Mouse (Mus musculus) intestine, embryonic 16.5 days (tissue): ENCODE measurements around the gene Gm4340. TPM values are rescaled to one million over a fixed set of nuclear protein-coding genes. Genes with fewer than 3 reads are reported as not detected.

Source experiments
- ATAC-seq: fragments of 200-750 bp; cut with Nextera tagmentation; 2 replicates; pipeline ENCODE4 v1.8.0; 2017; ENCODE audit warnings: moderate TSS enrichment, moderate library complexity
- H3K27ac ChIP-seq: fragments of 300-500 bp; sonication (generic); 2 replicates; pipeline ENCODE4 v1.5.1; 2014; ENCODE audit warnings: mild to moderate bottlenecking, low read length
- H3K27me3 ChIP-seq: fragments of 300-500 bp; sonication (generic); replicated peaks from 2 replicates; pipeline ENCODE4 v1.6.1; 2014; ENCODE audit warnings: low read length, control low read depth, mixed read lengths; ENCODE audit not compliant: control insufficient read depth, insufficient read depth
- H3K36me3 ChIP-seq: fragments of 300-500 bp; sonication (generic); 2 replicates; pipeline ENCODE4 v1.6.1; 2014; ENCODE audit warnings: low read length, control low read depth; ENCODE audit not compliant: control insufficient read depth, insufficient read depth
- H3K4me1 ChIP-seq: fragments of 300-500 bp; sonication (generic); 2 replicates; pipeline ENCODE4 v1.6.1; 2014; ENCODE audit warnings: low read length, control low read depth, mixed read lengths; ENCODE audit not compliant: control insufficient read depth, insufficient read depth
- H3K4me2 ChIP-seq: fragments of 300-500 bp; sonication (generic); 2 replicates; pipeline ENCODE4 v1.6.1; 2014; ENCODE audit warnings: low read depth, low read length, control low read depth
- H3K4me3 ChIP-seq: fragments of 300-500 bp; sonication (generic); 2 replicates; pipeline ENCODE4 v1.5.1; 2014; ENCODE audit warnings: mild to moderate bottlenecking, low read length
- H3K9ac ChIP-seq: fragments of 300-500 bp; sonication (generic); 2 replicates; pipeline ENCODE4 v1.6.1; 2014; ENCODE audit warnings: low read depth, low read length
- H3K9me3 ChIP-seq: fragments of 300-500 bp; sonication (generic); 2 replicates; pipeline ENCODE4 v1.6.1; 2016; ENCODE audit warnings: low read length, control low read depth; ENCODE audit not compliant: control insufficient read depth
- WGBS: fragments of 180-500 bp; shearing (Covaris S2); extraction: QIAGEN DNeasy Blood & Tissue Kit; methylation state at CpG from one replicate; pipeline ENCODE4 v1.1.7; 2014; 5-methylcytosine and 5-hydroxymethylcytosine counted together
- polyA plus RNA-seq: library from polyadenylated mRNA; unstranded; fragments of >200 nt; fragmentation: Nextera tagmentation; extraction: Ambion mirVana; gene quantifications from 2 replicates; pipeline ENCODE4 v1.2.1, GENCODE M21; 2015

Gm4340 gene
- polyA plus RNA-seq, 1 experiment from 2014 or later = not detected

DNA sequence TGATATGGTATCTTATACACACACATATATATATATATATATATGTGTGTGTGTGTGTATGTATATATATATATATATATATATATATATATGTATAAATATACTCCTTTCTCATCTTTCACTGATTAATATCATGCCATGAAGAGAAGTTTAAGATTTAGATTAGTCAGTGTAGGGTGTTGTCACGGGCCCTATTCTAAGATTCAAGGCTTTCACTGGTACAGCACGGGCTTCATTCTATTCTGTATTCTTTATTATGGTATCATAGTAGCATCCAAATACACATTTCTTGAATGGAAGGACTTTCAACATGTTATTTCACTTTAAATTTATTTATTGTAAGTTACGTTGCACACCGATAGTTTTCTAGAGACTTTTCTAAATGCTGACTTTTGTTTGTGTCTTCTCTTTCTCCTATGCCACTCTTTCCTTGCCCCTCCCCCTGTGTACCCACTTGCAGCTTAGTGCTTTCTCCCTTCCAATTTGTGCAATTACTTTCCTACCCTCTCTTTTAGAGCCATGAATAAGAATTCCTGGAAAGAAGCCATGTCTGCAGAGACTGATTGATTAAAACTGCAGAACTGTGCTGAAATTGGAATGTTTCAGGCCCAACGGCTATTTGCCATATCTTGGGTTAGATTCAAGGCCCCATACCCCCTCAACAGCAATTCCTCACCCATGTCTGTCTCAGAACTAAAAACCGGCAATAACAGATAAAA, 26.6 kb downstream of the Gm4340 start:
- 78% methylated on average over 6 of the region's 6 CpGs for WGBS
- H3K4me3 ChIP-seq = no peak overlapping the region
- no peaks in the 10 kb centered on the region for H3K36me3 ChIP-seq
- H3K9me3 ChIP-seq = no peaks in the 10 kb centered on the region
- no peaks in the 10 kb centered on the region for H3K27me3 ChIP-seq
- H3K9ac ChIP-seq = no peak overlapping the region
- no peak overlapping the region for H3K27ac ChIP-seq
- H3K4me1 ChIP-seq = no peaks in the 10 kb centered on the region
- no peak for ATAC-seq
- no peak overlapping the region for H3K4me2 ChIP-seq

Other genes starting within 250 kb of the Gm4340 start
- gene Gm21293, start 51.1 kb upstream of the Gm4340 start, polyA plus RNA-seq = not detected in 2 replicates
- not detected in 2 replicates for gene Gm6763, start 42.5 kb upstream of the Gm4340 start, polyA plus RNA-seq
- not detected in 2 replicates for gene Gm8764, start 34.0 kb upstream of the Gm4340 start, polyA plus RNA-seq
- gene Gm21304, start 25.5 kb upstream of the Gm4340 start, polyA plus RNA-seq = not detected in 2 replicates
- not detected in 2 replicates for gene Gm21312, start 17.0 kb upstream of the Gm4340 start, polyA plus RNA-seq
- not detected in 2 replicates for gene Gm20765, start 8.5 kb upstream of the Gm4340 start, polyA plus RNA-seq